Comparison of ENCODE assay signal across 8 mouse cellular contexts in genomic region chr17:28232475-28233060, GRCm38 (mm10). TPM values are rescaled to one million over a fixed set of nuclear protein-coding genes. Genes with fewer than 3 reads are reported as not detected.
A peak's percentile ranks its signal among the peaks of the same experiment; 100 is the strongest.
DNase-seq lines count a peak whose midpoint lies in the region; ATAC-seq and TF ChIP-seq lines count a peak whose summit lies in the region.

TSS of gene Ppard (plus strand) at chr17:28232700.

- peak; percentile 98 for ATAC-seq in CD4-positive, CD25-positive, alpha-beta regulatory T cell, adult 4 months
- ATAC-seq in heart, embryonic 15.5 days (replicated peaks; ENCODE audit: insufficient number of reproducible peaks, insufficient read depth, low FRiP score, low read depth): peak; percentile 97
- peak; percentile 89 for ATAC-seq in liver, embryonic 14.5 days (ENCODE audit: insufficient read depth)
- ATAC-seq in neural tube, embryonic 11.5 days (ENCODE audit: insufficient read depth, low FRiP score, low TSS enrichment): peak; percentile 91
- peak; percentile 87 for ATAC-seq in stomach, postnatal 0 days (ENCODE audit: low FRiP score, low TSS enrichment)

- 0 out of 2 replicates have a peak, but pooled peaks cover 7% of the 10 kb centered on the region for H3K36me3 ChIP-seq in forebrain, embryonic 10.5 days (replicated peaks)
- H3K36me3 ChIP-seq in heart, embryonic 15.5 days: no peaks in the 10 kb centered on the region
- H3K36me3 ChIP-seq in liver, embryonic 14.5 days (replicated peaks; ENCODE audit: control insufficient read depth, insufficient read depth, low read depth): no peaks in the 10 kb centered on the region
- no peaks in the 10 kb centered on the region for H3K36me3 ChIP-seq in neural tube, embryonic 11.5 days (ENCODE audit: control insufficient read depth, insufficient read depth, low read length)
- H3K36me3 ChIP-seq in stomach, postnatal 0 days (ENCODE audit: control insufficient read depth, insufficient read depth, low read length): peaks cover 4% of the 10 kb centered on the region; the same call in 1 of the 2 replicates

- peak within 1 kb of the TSS; percentile 85 for H3K27ac ChIP-seq in forebrain, embryonic 10.5 days
- peak within 1 kb of the TSS; percentile 79 for H3K27ac ChIP-seq in heart, embryonic 15.5 days
- H3K27ac ChIP-seq in liver, embryonic 14.5 days: peak within 1 kb of the TSS; percentile 3
- H3K27ac ChIP-seq in neural tube, embryonic 11.5 days (ENCODE audit: low read depth, low read length): no peak within 1 kb of the TSS
- H3K27ac ChIP-seq in stomach, postnatal 0 days (replicated peaks): peak within 1 kb of the TSS; percentile 96

- peaks cover 11% of the 10 kb centered on the region for H3K27me3 ChIP-seq in forebrain, embryonic 10.5 days (ENCODE audit: poor library complexity, severe bottlenecking)
- H3K27me3 ChIP-seq in heart, embryonic 15.5 days: no peaks in the 10 kb centered on the region
- H3K27me3 ChIP-seq in liver, embryonic 14.5 days (ENCODE audit: control insufficient read depth, insufficient read depth, low read length): no peaks in the 10 kb centered on the region
- no peaks in the 10 kb centered on the region for H3K27me3 ChIP-seq in neural tube, embryonic 11.5 days (ENCODE audit: control insufficient read depth, insufficient read depth, low read length)
- H3K27me3 ChIP-seq in stomach, postnatal 0 days (ENCODE audit: control insufficient read depth, insufficient read depth, low read length): no peaks in the 10 kb centered on the region

- H3K9me3 ChIP-seq in forebrain, embryonic 10.5 days: no peaks in the 10 kb centered on the region
- H3K9me3 ChIP-seq in heart, embryonic 15.5 days (replicated peaks): no peaks in the 10 kb centered on the region
- H3K9me3 ChIP-seq in liver, embryonic 14.5 days (ENCODE audit: control insufficient read depth, low read length): no peaks in the 10 kb centered on the region
- H3K9me3 ChIP-seq in neural tube, embryonic 11.5 days (ENCODE audit: control insufficient read depth, low read length): no peaks in the 10 kb centered on the region
- no peaks in the 10 kb centered on the region for H3K9me3 ChIP-seq in stomach, postnatal 0 days (ENCODE audit: control insufficient read depth, low read length)

- no peak for TF ChIP-seq EP300 in liver, embryonic 14.5 days (IDR thresholded peaks at IDR 0.05; ENCODE audit: low read depth)
- no peak for TF ChIP-seq EP300 in stomach, postnatal 0 days (optimal IDR thresholded peaks at IDR 0.05)

- H3K4me3 ChIP-seq in forebrain, embryonic 10.5 days: peak within 1 kb of the TSS; percentile 78
- peak within 1 kb of the TSS; percentile 81 for H3K4me3 ChIP-seq in heart, embryonic 15.5 days
- peak within 1 kb of the TSS; percentile 63 to 71 for H3K4me3 ChIP-seq in liver, embryonic 14.5 days (ENCODE audit: insufficient read depth in 1 of 2, low read depth in 2 of 2, low read length in 2 of 2)
- H3K4me3 ChIP-seq in neural tube, embryonic 11.5 days (ENCODE audit: low read depth, low read length): peak within 1 kb of the TSS; percentile 82
- H3K4me3 ChIP-seq in stomach, postnatal 0 days (ENCODE audit: low read depth, low read length): peak within 1 kb of the TSS; percentile 86

- DNase-seq in c-Kit-negative CD71-positive TER-119-positive erythroid progenitor cells, embryonic 14.5 days (ENCODE audit: low read depth, low spot score): peak; percentile 94
- DNase-seq in forebrain, embryonic 10.5 days (ENCODE audit: extremely low spot score, low spot score): peak; percentile 100
- peak; percentile 99 to 100 for DNase-seq in kidney, postnatal 25 days
- peak; percentile 92 to 94 (median 93) for DNase-seq in liver, embryonic 14.5 days (ENCODE audit: low read depth in 3 of 3, low spot score in 3 of 3)
- peak; percentile 99 for DNase-seq in neural tube, embryonic 11.5 days (ENCODE audit: low spot score)
- DNase-seq in stomach, postnatal 0 days (ENCODE audit: low spot score): peak; percentile 99

- H3K9ac ChIP-seq in heart, embryonic 15.5 days: peak within 1 kb of the TSS; percentile 91
- H3K9ac ChIP-seq in liver, embryonic 14.5 days (replicated peaks): peak within 1 kb of the TSS; percentile 79
- H3K9ac ChIP-seq in neural tube, embryonic 11.5 days (ENCODE audit: low read length): peak within 1 kb of the TSS; percentile 69
- peak within 1 kb of the TSS; percentile 94 for H3K9ac ChIP-seq in stomach, postnatal 0 days (ENCODE audit: low read length)

- H3K4me1 ChIP-seq in forebrain, embryonic 10.5 days: peaks cover 37% of the 10 kb centered on the region
- peaks cover 16% of the 10 kb centered on the region; the same call in 1 of the 2 replicates for H3K4me1 ChIP-seq in heart, embryonic 15.5 days (replicated peaks)
- peaks cover 15 to 40% of the 10 kb centered on the region in 2 experiments for H3K4me1 ChIP-seq in liver, embryonic 14.5 days (replicated peaks; ENCODE audit: control insufficient read depth in 2 of 2, insufficient read depth in 2 of 2, low read length in 1 of 2)
- no peaks in the 10 kb centered on the region for H3K4me1 ChIP-seq in neural tube, embryonic 11.5 days (ENCODE audit: control insufficient read depth, insufficient read depth, low read length)
- 0 out of 2 replicates have a peak, but pooled peaks cover 2% of the 10 kb centered on the region for H3K4me1 ChIP-seq in stomach, postnatal 0 days (replicated peaks; ENCODE audit: control insufficient read depth, insufficient read depth)

- under 1% methylated on average over 57 of the region's 57 CpGs for WGBS in forebrain, embryonic 10.5 days
- under 1% methylated on average over 52 of the region's 57 CpGs for WGBS in heart, embryonic 15.5 days
- WGBS in liver, embryonic 14.5 days (ENCODE audit: insufficient replicate concordance): 1% methylated on average over 57 of the region's 57 CpGs
- WGBS in neural tube, embryonic 11.5 days: 1% methylated on average over 28 of the region's 57 CpGs
- under 1% methylated on average over 40 of the region's 57 CpGs for WGBS in stomach, postnatal 0 days

- peak; percentile 100 for TF ChIP-seq CTCF in liver, embryonic 14.5 days (IDR thresholded peaks at IDR 0.05; ENCODE audit: low read depth)
- peak; percentile 100 for TF ChIP-seq CTCF in stomach, postnatal 0 days (IDR thresholded peaks at IDR 0.05; ENCODE audit: low read depth)

- H3K4me2 ChIP-seq in heart, embryonic 15.5 days: peak within 1 kb of the TSS; percentile 73
- H3K4me2 ChIP-seq in liver, embryonic 14.5 days (ENCODE audit: low read depth): peak within 1 kb of the TSS; percentile 84
- peak within 1 kb of the TSS; percentile 90 for H3K4me2 ChIP-seq in neural tube, embryonic 11.5 days (ENCODE audit: low read depth)
- peak within 1 kb of the TSS; percentile 82 for H3K4me2 ChIP-seq in stomach, postnatal 0 days (replicated peaks; ENCODE audit: low read depth)

RNA-seq across cellular contexts. Expression of gene Ppard, which starts in this region (rescaled TPM):
- 1 to 10 TPM; 2.6 to 4.6 TPM for polyA plus RNA-seq in CD4-positive, CD25-positive, alpha-beta regulatory T cell, adult 4 months (2017; shearing (Covaris generic))
- polyA plus RNA-seq in forebrain, embryonic 10.5 days (2016; fragmentation: Nextera tagmentation; extraction: Ambion mirVana): 1.3 and 1.4 TPM in 2 replicates
- polyA plus RNA-seq in heart, embryonic 15.5 days (2015; fragmentation: Nextera tagmentation; extraction: Ambion mirVana): 1.1 and 1.4 TPM in 2 replicates
- polyA plus RNA-seq in liver, embryonic 14.5 days (2012; rRNA removed): 5.6 and 6.5 TPM in 2 replicates
- polyA plus RNA-seq in liver, embryonic 14.5 days (2014; fragmentation: Nextera tagmentation; extraction: Ambion mirVana): 0.76 and 0.92 TPM in 2 replicates
- 2.1 and 2.7 TPM in 2 replicates for polyA plus RNA-seq in neural tube, embryonic 11.5 days (2014; fragmentation: Nextera tagmentation; extraction: Ambion mirVana)
- polyA plus RNA-seq in stomach, postnatal 0 days (2015; fragmentation: Nextera tagmentation; extraction: Ambion mirVana): 3.1 and 3.4 TPM in 2 replicates
